In genomic region chr7:102243870-102244269, GRCm38 (mm10) we compare ENCODE assay signal across 10 mouse cellular contexts. TPM values are rescaled to one million over a fixed set of nuclear protein-coding genes. Genes with fewer than 3 reads are reported as not detected.
DNase-seq lines count a peak whose midpoint lies in the region; ATAC-seq and TF ChIP-seq lines count a peak whose summit lies in the region.
"Had no signal": no experiment of that assay in that cellular context is flagged by ENCODE, and none has a peak within 500 bp of the region (broad histone marks: within the 10 kb centered on the region; RNA-seq: fewer than 3 reads in every experiment).

No protein-coding gene starts in this region.

- H3K4me1 ChIP-seq in stomach, embryonic 16.5 days (ENCODE audit: control insufficient read depth, insufficient read depth, low read length) = peaks cover 48% of the 10 kb centered on the region

- H3K9ac ChIP-seq in stomach, embryonic 16.5 days (ENCODE audit: low read length) = 0 out of 2 replicates have a peak overlapping the region, but pooled peaks have one; percentile 5
- H3K9ac ChIP-seq: hindbrain, embryonic 13.5 days; lung, embryonic 15.5 days had no signal

- ATAC-seq in stomach, embryonic 16.5 days (ENCODE audit: insufficient read depth, low FRiP score) = no peak

- intact Hi-C loops in left cerebral cortex, adult 2 months (cut with DNase I) = no loop called here
- intact Hi-C loops in heart, postnatal 36 days (cut with DNase I) = no loop called here
- intact Hi-C loops in left cerebral cortex, postnatal 4 days (cut with DNase I) = no loop called here

- WGBS in stomach, embryonic 16.5 days = 63% methylated on average over 2 of the region's 2 CpGs

- H3K4me3 ChIP-seq in left cerebral cortex, adult 2 months = no peak overlapping the region
- no peak overlapping the region for H3K4me3 ChIP-seq in stomach, embryonic 16.5 days (replicated peaks; ENCODE audit: low read length)
- H3K4me3 ChIP-seq: erythroblast, embryonic 14.5 days; hindbrain, embryonic 13.5 days; lung, embryonic 15.5 days had no signal

- no peak for TF ChIP-seq CTCF in left cerebral cortex, adult 2 months (IDR thresholded peaks at IDR 0.05)

- H3K36me3 ChIP-seq in stomach, embryonic 16.5 days (ENCODE audit: control insufficient read depth, insufficient read depth, low read length) = peaks cover 19% of the 10 kb centered on the region

- H3K4me2 ChIP-seq in stomach, embryonic 16.5 days (ENCODE audit: low read depth, low read length) = 0 out of 2 replicates have a peak overlapping the region, but pooled peaks have one; percentile 7
- H3K4me2 ChIP-seq: hindbrain, embryonic 13.5 days; lung, embryonic 15.5 days had no signal

- H3K27me3 ChIP-seq in stomach, embryonic 16.5 days (ENCODE audit: control insufficient read depth, insufficient read depth, low read length) = no peaks in the 10 kb centered on the region
- H3K27me3 ChIP-seq: hindbrain, embryonic 13.5 days; lung, embryonic 15.5 days had no signal

- DNase-seq in left cerebral cortex, adult 2 months (ENCODE audit: extremely low spot score in 1 of 2, low spot score in 2 of 2) = no peak
- no peak for DNase-seq in left cerebral cortex, adult 9 months (ENCODE audit: low spot score in 2 of 2)
- peak; percentile 49 to 51 for DNase-seq in heart, postnatal 36 days
- peak; percentile 70 to 74 for DNase-seq in lung, adult 18-20 months
- DNase-seq in left cerebral cortex, postnatal 4 days = no peak
- no peak for DNase-seq in retina, embryonic 14.5 days (ENCODE audit: low spot score)

- peak overlapping the region; percentile 13; the same call in 1 of the 2 replicates for H3K27ac ChIP-seq in left cerebral cortex, adult 2 months
- peak overlapping the region; percentile 69 for H3K27ac ChIP-seq in stomach, embryonic 16.5 days (ENCODE audit: low read length)
- H3K27ac ChIP-seq: hindbrain, embryonic 13.5 days; lung, embryonic 15.5 days had no signal

- no peaks in the 10 kb centered on the region for H3K9me3 ChIP-seq in stomach, embryonic 16.5 days (replicated peaks; ENCODE audit: control insufficient read depth, low read length)
- H3K9me3 ChIP-seq: hindbrain, embryonic 13.5 days; lung, embryonic 15.5 days had no signal

RNA-seq across cellular contexts. Expression of gene Rhog, which starts 12.0 kb away (rescaled TPM):
- 10 to 100 TPM; 19.2 to 21.7 TPM for total RNA-seq in left cerebral cortex, adult 2 months (2021)
- 10 to 100 TPM; 24.7 to 35.3 TPM for total RNA-seq in heart, postnatal 36 days (2021)
- polyA plus RNA-seq in stomach, embryonic 16.5 days (2015; fragmentation: Nextera tagmentation; extraction: Ambion mirVana) = 62.0 and 68.0 TPM in 2 replicates
- total RNA-seq in left cerebral cortex, postnatal 4 days (2021) = 10 to 100 TPM; 11.3 to 12.3 TPM

RNA-seq across cellular contexts. Expression of gene Stim1, which starts 23.7 kb away (rescaled TPM):
- total RNA-seq in left cerebral cortex, adult 2 months (2021) = 10 to 100 TPM; 79.9 to 85.5 TPM
- total RNA-seq in heart, postnatal 36 days (2021) = 10 to 100 TPM; 21.8 to 29.7 TPM
- 33.7 and 36.1 TPM in 2 replicates for polyA plus RNA-seq in stomach, embryonic 16.5 days (2015; fragmentation: Nextera tagmentation; extraction: Ambion mirVana)
- total RNA-seq in left cerebral cortex, postnatal 4 days (2021) = 10 to 100 TPM; 43.5 to 45.7 TPM

RNA-seq across cellular contexts. Expression of gene Pgap2, which starts 33.9 kb away (rescaled TPM):
- 10 to 100 TPM; 23.1 to 24.6 TPM for total RNA-seq in left cerebral cortex, adult 2 months (2021)
- 10 to 100 TPM; 67.3 to 73.6 TPM for total RNA-seq in heart, postnatal 36 days (2021)
- 109 and 126 TPM in 2 replicates for polyA plus RNA-seq in stomach, embryonic 16.5 days (2015; fragmentation: Nextera tagmentation; extraction: Ambion mirVana)
- total RNA-seq in left cerebral cortex, postnatal 4 days (2021) = 10 to 100 TPM; 36.7 to 39.0 TPM

RNA-seq across cellular contexts. Expression of gene Nup98, which starts 33.9 kb away (rescaled TPM):
- 10 to 100 TPM; 41.6 to 45.3 TPM for total RNA-seq in left cerebral cortex, adult 2 months (2021)
- 10 to 100 TPM; 31.0 to 31.8 TPM for total RNA-seq in heart, postnatal 36 days (2021)
- polyA plus RNA-seq in stomach, embryonic 16.5 days (2015; fragmentation: Nextera tagmentation; extraction: Ambion mirVana) = 34.5 and 35.0 TPM in 2 replicates
- 10 to 100 TPM; 39.4 to 41.2 TPM for total RNA-seq in left cerebral cortex, postnatal 4 days (2021)

Comparison
In these comparisons a context has a peak if more than half of its experiments do, and no peak if none do; other contexts are left out.
1. DNase-seq: peak in heart, postnatal 36 days (2 of 2) and lung, adult 18-20 months (2 of 2); none in left cerebral cortex, adult 2 months (0 of 2), left cerebral cortex, adult 9 months (0 of 2), left cerebral cortex, postnatal 4 days (single experiment) and retina, embryonic 14.5 days (single experiment).